Mouse (Mus musculus): ENCODE measurements at regions not wholly inside any gene's neighbourhood (a gene's known extent, or its start where the extent isn't known, plus 50 kb on each side); places are given as distances from the start of the nearest gene placed in this dataset.

GRCm38 (mm10) chr13:119267608-119268300 is 160.6 kb upstream of the Paip1 start:
- ATAC-seq (ENCODE audit: low TSS enrichment): no peak

GRCm38 (mm10) chr13:119268301-119268675 is 160.1 kb upstream of the Paip1 start:
- ATAC-seq (ENCODE audit: low TSS enrichment): no peak

GRCm38 (mm10) chr13:119275500-119275899 is 152.9 kb upstream of the Paip1 start:
- ATAC-seq (ENCODE audit: low TSS enrichment): no peak

- peak; percentile 52; the same call in 1 of the 2 replicates for ATAC-seq (ENCODE audit: low TSS enrichment)
Measured at GRCm38 (mm10) chr13:119277308-119277948, 151.0 kb upstream of the Paip1 start.

GRCm38 (mm10) chr13:119279449-119279848 is 149.0 kb upstream of the Paip1 start:
- no peak for ATAC-seq (ENCODE audit: low TSS enrichment)

GRCm38 (mm10) chr13:119280622-119281021 is 147.8 kb upstream of the Paip1 start:
- no peak for ATAC-seq (ENCODE audit: low TSS enrichment)

- peak; percentile 94 for ATAC-seq (ENCODE audit: low TSS enrichment)
Measured at GRCm38 (mm10) chr13:119283448-119283847, 145.0 kb upstream of the Paip1 start.

- ATAC-seq (ENCODE audit: low TSS enrichment): no peak
Measured at GRCm38 (mm10) chr13:119309238-119309637, 119.2 kb upstream of the Paip1 start.

- no peak for ATAC-seq (ENCODE audit: low TSS enrichment)
Measured at GRCm38 (mm10) chr13:119310013-119310412, 118.4 kb upstream of the Paip1 start.

- no peak for ATAC-seq (ENCODE audit: low TSS enrichment)
Measured at GRCm38 (mm10) chr13:119314356-119314755, 114.0 kb upstream of the Paip1 start.

GRCm38 (mm10) chr13:119318358-119318757 is 110.0 kb upstream of the Paip1 start:
- peak; percentile 97 for ATAC-seq (ENCODE audit: low TSS enrichment)

GRCm38 (mm10) chr13:119325510-119325909 is 102.9 kb upstream of the Paip1 start:
- ATAC-seq (ENCODE audit: low TSS enrichment): no peak

- ATAC-seq (ENCODE audit: low TSS enrichment): no peak
Measured at GRCm38 (mm10) chr13:119326877-119327625, 101.3 kb upstream of the Paip1 start.

- ATAC-seq (ENCODE audit: low TSS enrichment): no peak
Measured at GRCm38 (mm10) chr13:119328731-119329130, 99.7 kb upstream of the Paip1 start.

GRCm38 (mm10) chr13:119331815-119332214 is 96.6 kb upstream of the Paip1 start:
- ATAC-seq (ENCODE audit: low TSS enrichment): no peak

- ATAC-seq (ENCODE audit: low TSS enrichment): no peak
Measured at GRCm38 (mm10) chr13:119333915-119334314, 94.5 kb upstream of the Paip1 start.

GRCm38 (mm10) chr13:119337861-119338260 is 90.5 kb upstream of the Paip1 start:
- no peak for ATAC-seq (ENCODE audit: low TSS enrichment)

- no peak for ATAC-seq (ENCODE audit: low TSS enrichment)
Measured at GRCm38 (mm10) chr13:119339016-119339415, 89.4 kb upstream of the Paip1 start.

GRCm38 (mm10) chr13:119339762-119340161 is 88.6 kb upstream of the Paip1 start:
- ATAC-seq (ENCODE audit: low TSS enrichment): no peak

- ATAC-seq (ENCODE audit: low TSS enrichment): peak; percentile 84; the same call in 1 of the 2 replicates
Measured at GRCm38 (mm10) chr13:119341833-119342232, 86.6 kb upstream of the Paip1 start.

GRCm38 (mm10) chr13:119342761-119343160 is 85.6 kb upstream of the Paip1 start:
- no peak for ATAC-seq (ENCODE audit: low TSS enrichment)

- ATAC-seq (ENCODE audit: low TSS enrichment): no peak
Measured at GRCm38 (mm10) chr13:119347988-119348387, 80.4 kb upstream of the Paip1 start.

GRCm38 (mm10) chr13:119351346-119351745 is 77.1 kb upstream of the Paip1 start:
- ATAC-seq (ENCODE audit: low TSS enrichment): no peak

Data from frontal cortex, adult (tissue).